Mouse (Mus musculus) thymus, adult 2 months (tissue): ENCODE results near the gene Fam19a5.

Experiments used
- CTCF ChIP-seq: fragments of 200-500 bp; IDR thresholded peaks from 2 replicates; pipeline ENCODE4 v1.5.1; 2012; ENCODE audit warnings: mild to moderate bottlenecking, control low read depth, low read length, moderate library complexity, borderline replicate concordance; ENCODE audit not compliant: control insufficient read depth, poor library complexity, insufficient read depth; ENCODE audit errors: extremely low read depth
- POLR2A ChIP-seq: fragments of 200-500 bp; IDR thresholded peaks from 2 replicates; pipeline ENCODE4 v1.6.1; 2012; ENCODE audit warnings: mild to moderate bottlenecking, low read length, control low read depth, moderate library complexity; ENCODE audit not compliant: control insufficient read depth, poor library complexity, insufficient read depth; ENCODE audit errors: extremely low read depth

- no peak for TF ChIP-seq CTCF
- no peak for TF ChIP-seq POLR2A
These were observed 221.8 kb downstream of the Fam19a5 start for GRCm38 (mm10) chr15:87765876-87766275.
